Mouse (Mus musculus) midbrain, embryonic 13.5 days (tissue): ENCODE measurements at regions not wholly inside any gene's neighbourhood (a gene's known extent, or its start where the extent isn't known, plus 50 kb on each side); places are given as distances from the start of the nearest gene placed in this dataset.

Source experiments
- ATAC-seq: fragments of 200-750 bp; cut with Nextera tagmentation; 2 replicates; pipeline ENCODE4 v1.8.0; 2017; ENCODE audit warnings: mild to moderate bottlenecking, moderate TSS enrichment, moderate library complexity
- H3K27ac ChIP-seq: fragments of 300-500 bp; sonication (generic); 2 replicates; pipeline ENCODE4 v1.5.1; 2015; ENCODE audit warnings: inconsistent platforms, mild to moderate bottlenecking, moderate library complexity
- H3K27me3 ChIP-seq: fragments of 300-500 bp; sonication (generic); 2 replicates; pipeline ENCODE4 v1.6.1; 2015; ENCODE audit warnings: mild to moderate bottlenecking, inconsistent platforms
- H3K36me3 ChIP-seq: fragments of 300-500 bp; sonication (generic); 2 replicates; pipeline ENCODE4 v1.6.1; 2015; ENCODE audit warnings: mild to moderate bottlenecking, inconsistent platforms
- H3K4me1 ChIP-seq: fragments of 300-500 bp; sonication (generic); replicated peaks from 2 replicates; pipeline ENCODE4 v1.6.1; 2015; ENCODE audit warnings: inconsistent platforms
- H3K4me2 ChIP-seq: fragments of 300-500 bp; sonication (generic); replicated peaks from 2 replicates; pipeline ENCODE4 v1.6.1; 2015; ENCODE audit warnings: moderate library complexity, mild to moderate bottlenecking, inconsistent platforms
- H3K4me3 ChIP-seq: fragments of 300-500 bp; sonication (generic); replicated peaks from 2 replicates; pipeline ENCODE4 v1.5.1; 2015; ENCODE audit warnings: mild to moderate bottlenecking, inconsistent platforms
- H3K9ac ChIP-seq: fragments of 300-500 bp; sonication (generic); replicated peaks from 2 replicates; pipeline ENCODE4 v1.6.1; 2015; ENCODE audit warnings: mild to moderate bottlenecking, inconsistent platforms
- H3K9me3 ChIP-seq: fragments of 300-500 bp; sonication (generic); 2 replicates; pipeline ENCODE4 v1.6.1; 2016; ENCODE audit warnings: mild to moderate bottlenecking, inconsistent platforms
- WGBS: fragments of 180-500 bp; shearing (Covaris S2); methylation state at CpG from one replicate; pipeline ENCODE4 v1.1.7; 2015; 5-methylcytosine and 5-hydroxymethylcytosine counted together

DNA sequence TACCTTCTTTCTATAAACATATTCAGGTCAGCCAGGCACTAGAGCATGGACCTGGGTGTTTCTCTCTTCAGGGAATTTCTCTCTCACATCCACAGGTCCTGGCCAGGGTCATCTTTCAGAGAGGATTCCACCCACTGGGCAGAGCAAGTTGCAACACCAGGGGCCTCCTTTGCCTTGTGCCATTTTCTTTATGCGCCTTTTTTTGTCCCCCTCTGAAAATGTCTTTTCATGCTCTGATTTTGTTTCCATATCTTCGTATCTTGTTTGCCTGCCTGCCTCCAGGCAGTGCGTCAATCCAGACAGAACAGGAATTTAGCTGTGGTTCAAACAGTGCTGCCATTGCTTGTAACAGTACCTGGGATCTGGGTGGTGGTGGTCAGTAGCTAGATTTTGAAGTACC, 125.7 kb upstream of the Pfn2 start:
- Histone ChIP-seq H3K9me3 (no peaks in the 10 kb centered on the region), H3K36me3 (no peaks in the 10 kb centered on the region), H3K4me1 (no peaks in the 10 kb centered on the region), H3K27me3 (no peaks in the 10 kb centered on the region), H3K27ac (no peak overlapping the region), H3K4me3 (no peak overlapping the region), H3K9ac (no peak overlapping the region), H3K4me2 (no peak overlapping the region)
- WGBS = 77% methylated on average over 3 of the region's 3 CpGs
- ATAC-seq = no peak

DNA sequence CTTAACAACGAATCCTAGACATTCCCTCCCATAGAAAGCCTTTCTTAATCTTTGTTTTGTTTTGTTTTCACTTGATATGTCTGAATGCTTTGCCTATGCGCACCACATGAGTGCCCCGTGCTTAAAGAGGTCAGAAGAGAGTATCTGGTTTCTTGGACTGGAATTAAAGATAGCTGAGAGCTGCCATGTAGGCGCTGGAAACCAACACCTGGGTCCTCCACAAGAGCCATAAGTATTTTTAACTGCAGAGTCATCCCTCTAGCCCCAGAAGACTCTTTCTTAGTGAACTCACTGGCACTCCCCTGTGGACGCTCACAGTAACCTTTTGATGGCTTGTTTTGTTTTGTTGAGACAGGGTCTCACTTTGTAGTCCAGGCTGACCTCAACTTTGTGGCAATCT, 127.5 kb upstream of the Pfn2 start:
- Histone ChIP-seq H3K27ac (no peak overlapping the region), H3K36me3 (no peaks in the 10 kb centered on the region), H3K4me2 (no peak overlapping the region), H3K9me3 (no peaks in the 10 kb centered on the region), H3K4me3 (no peak overlapping the region), H3K27me3 (no peaks in the 10 kb centered on the region), H3K4me1 (no peaks in the 10 kb centered on the region), H3K9ac (no peak overlapping the region)
- WGBS = 69% methylated on average over 5 of the region's 5 CpGs
- no peak for ATAC-seq

DNA sequence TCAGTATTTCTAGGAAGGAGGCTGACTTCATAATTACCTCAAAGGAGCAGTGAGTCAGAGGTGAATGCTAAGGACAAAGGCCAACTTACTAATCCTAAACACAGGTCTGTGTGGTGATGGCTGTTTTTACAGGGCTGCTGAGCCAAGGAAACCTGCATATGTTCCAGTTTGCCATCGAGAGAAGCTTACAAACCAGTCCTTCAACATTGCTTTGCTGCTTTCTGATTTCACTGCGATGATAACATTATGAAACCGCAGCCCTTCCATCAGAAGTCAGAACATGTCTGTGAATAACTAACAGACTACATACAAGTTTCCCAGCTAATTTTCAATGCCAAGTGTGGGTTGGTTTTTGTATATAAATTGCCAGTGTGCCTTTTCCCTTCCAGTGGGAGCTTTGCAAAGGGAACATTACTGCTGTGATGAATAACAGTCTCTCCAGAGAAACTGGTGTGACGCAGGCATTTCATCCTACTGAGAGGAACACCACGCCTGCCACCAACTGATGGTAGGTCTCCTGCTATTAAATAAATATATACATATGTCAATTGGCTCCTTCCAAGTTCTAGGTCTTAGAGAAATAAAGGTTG, 128.9 kb upstream of the Pfn2 start:
- 85% methylated on average over 5 of the region's 5 CpGs for WGBS
- H3K27ac ChIP-seq = no peak overlapping the region
- H3K36me3 ChIP-seq = no peaks in the 10 kb centered on the region
- H3K27me3 ChIP-seq = no peaks in the 10 kb centered on the region
- H3K9ac ChIP-seq = no peak overlapping the region
- no peak for ATAC-seq
- H3K4me2 ChIP-seq = no peak overlapping the region
- H3K4me1 ChIP-seq = no peaks in the 10 kb centered on the region
- H3K9me3 ChIP-seq = no peaks in the 10 kb centered on the region
- H3K4me3 ChIP-seq = no peak overlapping the region

DNA sequence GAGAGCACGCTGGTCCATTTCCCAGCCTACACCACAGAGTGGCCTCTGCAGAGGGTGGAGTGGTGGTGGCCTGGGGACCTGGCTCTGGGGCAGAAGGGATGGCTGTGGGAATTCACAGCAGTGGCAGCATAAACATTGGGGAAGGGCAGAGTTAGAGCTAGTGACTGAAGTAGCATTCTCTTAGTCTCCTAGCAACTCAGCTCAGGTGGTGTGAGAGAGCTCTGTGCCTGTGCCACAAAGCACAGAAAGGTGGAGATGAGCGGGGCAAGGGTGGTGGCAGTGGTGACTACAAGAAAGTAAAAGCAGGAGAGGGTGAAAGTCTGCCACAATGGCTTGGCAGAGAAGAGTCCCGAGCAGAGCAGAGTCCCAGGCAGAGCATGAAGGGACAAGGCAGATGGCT, 140.3 kb upstream of the Pfn2 start:
- 83% methylated on average over 3 of the region's 3 CpGs for whole genome bisulfite sequencing
- no peak overlapping the region for H3K4me3 ChIP-seq
- H3K9ac ChIP-seq = no peak overlapping the region
- ATAC-seq = no peak
- H3K36me3 ChIP-seq = no peaks in the 10 kb centered on the region
- H3K4me2 ChIP-seq = no peak overlapping the region
- H3K9me3 ChIP-seq = no peaks in the 10 kb centered on the region
- H3K27me3 ChIP-seq = no peaks in the 10 kb centered on the region
- no peaks in the 10 kb centered on the region for H3K4me1 ChIP-seq
- no peak overlapping the region for H3K27ac ChIP-seq

DNA sequence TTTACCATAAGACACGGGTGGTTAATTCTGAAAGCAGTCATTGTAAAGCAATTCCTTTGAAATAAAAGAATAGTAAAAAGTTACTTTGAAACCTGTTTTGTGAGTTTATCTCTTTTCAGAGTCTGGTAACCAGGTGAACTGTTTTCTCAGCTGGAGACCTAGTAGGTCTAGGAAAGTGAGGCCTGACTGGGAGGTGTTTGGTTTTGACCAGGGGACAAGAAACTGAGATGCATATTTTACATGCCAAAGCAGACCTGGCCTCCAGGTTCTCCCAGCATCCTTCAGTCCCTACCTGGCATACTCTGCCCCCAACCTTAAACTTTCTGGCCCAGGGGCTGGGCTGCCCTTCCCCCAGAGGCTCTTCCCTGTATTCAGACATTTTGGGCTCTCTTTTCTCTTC, 142.9 kb upstream of the Pfn2 start:
- H3K27ac ChIP-seq = no peak overlapping the region
- H3K4me2 ChIP-seq = no peak overlapping the region
- no peak overlapping the region for H3K4me3 ChIP-seq
- ATAC-seq = no peak
- WGBS = 81% methylated on average over 1 of the region's 1 CpGs
- no peaks in the 10 kb centered on the region for H3K4me1 ChIP-seq
- no peaks in the 10 kb centered on the region for H3K36me3 ChIP-seq
- H3K27me3 ChIP-seq = no peaks in the 10 kb centered on the region
- H3K9ac ChIP-seq = no peak overlapping the region
- H3K9me3 ChIP-seq = no peaks in the 10 kb centered on the region

DNA sequence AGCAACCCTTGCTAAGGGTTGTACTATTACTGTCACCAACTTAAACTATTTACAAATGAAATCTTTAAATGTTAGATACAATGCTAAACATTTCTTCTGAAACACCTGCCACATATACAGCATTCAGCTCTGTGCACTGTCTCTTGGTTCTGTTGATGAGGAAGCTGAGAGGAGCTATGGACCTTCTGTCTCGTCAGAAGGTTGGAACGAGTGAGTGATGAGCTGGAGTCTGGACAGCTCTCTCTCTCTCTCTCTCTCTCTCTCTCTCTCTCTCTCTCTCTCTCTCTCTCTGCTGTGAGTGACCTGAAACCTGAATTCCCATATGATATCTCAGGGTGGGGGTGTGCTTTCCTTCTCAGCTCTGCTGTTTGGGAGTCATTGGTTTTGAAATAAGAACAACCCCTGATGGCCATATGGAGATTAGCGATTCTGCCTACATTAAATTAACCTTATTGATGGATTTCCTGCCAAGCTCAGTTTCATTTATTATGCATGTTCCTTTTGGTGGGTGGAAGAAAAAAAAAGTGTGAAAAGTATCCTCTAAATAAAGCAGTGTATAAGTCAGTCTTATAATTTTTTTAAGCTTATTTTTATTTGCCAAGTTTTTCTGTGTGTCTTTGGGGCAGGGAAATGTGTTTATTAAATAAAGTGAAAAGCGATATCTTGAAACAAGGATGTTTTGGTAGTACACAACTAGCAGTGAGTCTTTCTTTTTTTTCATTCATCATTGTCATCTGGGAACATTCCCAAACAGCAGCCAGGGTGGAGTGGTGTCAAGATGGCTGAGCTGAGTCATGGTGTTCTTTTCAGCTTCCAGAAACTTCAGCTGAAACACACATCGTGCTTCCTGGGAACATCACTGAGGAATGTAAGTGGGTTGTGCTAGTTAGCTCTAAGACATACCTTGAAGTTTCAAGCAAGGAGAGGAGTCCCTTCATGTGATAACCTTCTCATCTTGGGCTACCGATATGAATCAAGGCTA, 150.5 kb upstream of the Pfn2 start:
- H3K9ac ChIP-seq = no peak overlapping the region
- H3K9me3 ChIP-seq = no peaks in the 10 kb centered on the region
- peaks cover 11% of the 10 kb centered on the region for H3K4me1 ChIP-seq
- no peaks in the 10 kb centered on the region for H3K27me3 ChIP-seq
- ATAC-seq = no peak
- H3K4me3 ChIP-seq = no peak overlapping the region
- H3K27ac ChIP-seq = no peak overlapping the region
- no peak overlapping the region for H3K4me2 ChIP-seq
- H3K36me3 ChIP-seq = no peaks in the 10 kb centered on the region
- WGBS = 85% methylated on average over 6 of the region's 6 CpGs

DNA sequence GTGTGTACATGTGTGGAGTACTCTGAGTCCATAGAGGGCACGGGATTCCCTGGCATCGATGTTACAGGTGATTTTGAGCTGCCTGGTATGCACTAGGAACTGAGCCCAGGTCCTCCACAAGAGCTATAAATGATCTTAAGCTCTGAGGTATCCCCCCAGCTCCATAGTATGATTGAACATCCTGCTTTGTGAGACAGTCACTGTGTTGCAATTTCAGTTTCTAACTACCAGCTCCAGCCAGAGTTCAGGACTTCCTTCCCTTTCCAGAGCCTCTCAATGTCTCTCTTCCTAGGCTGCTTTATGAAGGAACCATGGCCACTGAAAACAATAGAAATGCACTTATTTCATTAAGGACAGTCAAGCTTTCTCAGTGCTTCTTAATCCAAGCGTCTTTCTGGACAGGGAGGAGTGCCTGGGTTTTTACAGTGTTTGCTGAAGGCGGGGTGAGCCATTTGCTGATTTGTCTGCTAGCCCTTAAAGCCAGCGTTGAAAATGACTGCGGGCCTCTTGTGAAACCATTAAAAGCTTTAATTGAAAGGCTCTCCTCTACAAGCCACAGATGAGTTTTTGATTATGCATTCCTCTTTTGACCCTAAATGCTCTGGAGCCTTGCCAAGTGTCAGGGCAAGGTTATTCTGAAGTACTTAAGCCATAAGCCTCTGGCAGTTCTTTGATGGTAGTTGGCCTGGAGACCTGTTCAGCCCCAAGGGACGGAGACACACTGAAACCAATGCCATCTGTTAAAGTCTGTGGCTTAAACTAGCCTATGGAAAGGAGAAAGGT, 155.1 kb upstream of the Pfn2 start:
- no peaks in the 10 kb centered on the region for H3K9me3 ChIP-seq
- 34% methylated on average over 7 of the region's 7 CpGs for WGBS
- peak overlapping the region; percentile 21; the same call in 1 of the 2 replicates for H3K27ac ChIP-seq
- ATAC-seq = peak; percentile 78
- no peak overlapping the region for H3K9ac ChIP-seq
- no peaks in the 10 kb centered on the region for H3K36me3 ChIP-seq
- H3K4me1 ChIP-seq = peaks cover 12% of the 10 kb centered on the region
- no peaks in the 10 kb centered on the region for H3K27me3 ChIP-seq
- no peak overlapping the region for H3K4me2 ChIP-seq
- no peak overlapping the region for H3K4me3 ChIP-seq

DNA sequence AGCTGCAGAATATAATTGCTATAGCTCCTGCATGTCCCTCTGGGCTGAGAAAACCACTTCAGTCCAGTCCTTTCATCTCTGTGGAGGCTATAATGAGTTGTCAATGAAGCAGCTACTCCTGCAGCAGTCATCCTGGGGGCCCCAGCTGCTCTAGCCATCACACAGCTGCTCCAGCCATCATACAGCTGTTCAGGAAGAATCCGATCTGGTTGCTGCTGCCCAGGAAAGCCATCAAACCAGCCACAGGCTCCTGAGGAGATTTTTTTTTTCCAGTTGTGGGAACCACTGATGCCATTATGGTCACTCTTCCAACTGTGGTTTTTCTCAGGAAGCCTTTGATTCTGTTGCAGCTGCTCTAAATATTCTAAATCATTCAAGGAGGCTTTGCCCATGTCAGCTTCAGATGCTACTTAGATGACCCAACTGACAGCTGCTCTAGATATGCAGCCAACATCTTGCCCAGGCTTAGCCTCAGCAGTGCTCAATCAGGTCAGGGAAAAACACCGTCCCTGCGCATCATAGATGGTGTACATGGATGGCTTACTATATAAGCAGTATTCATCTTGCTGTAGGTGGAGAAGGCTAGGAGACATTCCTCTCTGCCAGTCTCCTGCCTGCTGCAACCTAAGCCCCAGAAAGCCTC, 177.0 kb upstream of the Pfn2 start:
- H3K9me3 ChIP-seq = no peaks in the 10 kb centered on the region
- 75% methylated on average over 3 of the region's 3 CpGs for WGBS
- H3K27ac ChIP-seq = no peak overlapping the region
- no peak overlapping the region for H3K4me3 ChIP-seq
- no peaks in the 10 kb centered on the region for H3K36me3 ChIP-seq
- H3K4me1 ChIP-seq = 0 out of 2 replicates have a peak, but pooled peaks cover 3% of the 10 kb centered on the region
- ATAC-seq = no peak
- H3K4me2 ChIP-seq = no peak overlapping the region
- no peaks in the 10 kb centered on the region for H3K27me3 ChIP-seq
- no peak overlapping the region for H3K9ac ChIP-seq

DNA sequence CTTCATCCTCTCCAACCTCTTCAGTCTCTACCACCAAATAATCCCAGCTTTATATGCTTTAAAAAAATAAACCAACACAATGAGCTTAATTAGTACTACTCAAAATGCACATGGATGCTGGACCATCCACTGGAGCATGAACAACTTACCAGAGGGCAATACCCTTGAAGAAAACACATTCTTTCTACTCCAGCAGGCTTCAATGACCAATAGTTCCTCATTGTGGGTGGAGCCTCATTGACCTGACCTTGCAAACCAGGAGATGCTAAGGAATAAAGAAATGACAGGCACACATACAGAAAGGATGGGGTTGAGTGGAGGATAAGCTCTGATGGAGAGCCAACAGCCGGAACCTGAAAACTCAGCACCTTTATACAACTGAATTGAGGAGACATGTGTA, 201.7 kb upstream of the Pfn2 start:
- Histone ChIP-seq H3K4me3 (no peak overlapping the region), H3K9ac (no peak overlapping the region), H3K4me1 (no peaks in the 10 kb centered on the region), H3K4me2 (no peak overlapping the region), H3K27me3 (no peaks in the 10 kb centered on the region), H3K9me3 (no peaks in the 10 kb centered on the region), H3K36me3 (no peaks in the 10 kb centered on the region), H3K27ac (no peak overlapping the region)
- 79% methylated on average over 1 of the region's 1 CpGs for WGBS
- ATAC-seq = no peak

DNA sequence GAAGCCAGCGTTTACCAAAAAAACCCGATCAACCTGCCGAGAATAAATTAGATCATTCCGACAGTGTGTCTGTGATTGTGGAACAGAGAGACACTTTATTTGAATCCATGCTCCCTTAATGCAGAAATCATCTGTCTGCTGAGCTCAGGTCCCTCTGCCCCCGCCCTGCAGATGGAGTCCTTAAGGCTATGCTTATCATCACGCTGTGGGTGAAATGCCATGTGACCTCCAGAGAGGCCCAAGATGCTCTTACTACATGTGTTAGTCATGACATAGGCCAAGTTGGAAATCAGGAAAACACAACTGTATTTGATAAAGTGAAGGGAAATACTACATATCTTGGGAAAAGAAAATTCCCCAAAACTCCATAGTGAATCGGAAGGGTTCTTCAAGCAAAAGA, 206.8 kb upstream of the Pfn2 start:
- WGBS = 90% methylated on average over 7 of the region's 7 CpGs
- no peak overlapping the region for H3K9ac ChIP-seq
- no peaks in the 10 kb centered on the region for H3K27me3 ChIP-seq
- no peak overlapping the region for H3K27ac ChIP-seq
- no peak for ATAC-seq
- H3K36me3 ChIP-seq = no peaks in the 10 kb centered on the region
- no peaks in the 10 kb centered on the region for H3K4me1 ChIP-seq
- no peak overlapping the region for H3K4me3 ChIP-seq
- H3K9me3 ChIP-seq = no peaks in the 10 kb centered on the region
- H3K4me2 ChIP-seq = no peak overlapping the region

DNA sequence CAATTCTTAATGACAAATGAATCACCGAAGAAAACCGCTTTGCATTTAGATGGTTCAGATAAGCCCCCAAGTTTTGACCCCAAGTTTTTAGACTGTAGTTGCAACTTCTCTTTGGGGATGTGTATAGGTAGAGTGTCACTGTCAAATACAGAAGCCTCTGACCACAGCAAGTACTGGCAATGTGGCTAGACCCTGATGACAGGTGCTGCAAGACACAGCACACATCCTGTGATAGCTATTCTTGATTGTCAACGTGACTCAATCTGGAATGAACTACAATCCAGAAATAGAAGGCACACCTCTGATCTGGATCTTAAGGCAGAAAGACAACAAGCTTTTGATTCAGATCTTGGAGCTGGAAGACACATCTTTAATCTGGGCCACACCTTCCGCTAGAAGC, 207.3 kb upstream of the Pfn2 start:
- no peaks in the 10 kb centered on the region for H3K27me3 ChIP-seq
- H3K27ac ChIP-seq = no peak overlapping the region
- H3K9ac ChIP-seq = no peak overlapping the region
- ATAC-seq = no peak
- no peaks in the 10 kb centered on the region for H3K9me3 ChIP-seq
- H3K4me3 ChIP-seq = no peak overlapping the region
- no peaks in the 10 kb centered on the region for H3K36me3 ChIP-seq
- H3K4me1 ChIP-seq = no peaks in the 10 kb centered on the region
- WGBS = 95% methylated on average over 4 of the region's 4 CpGs
- no peak overlapping the region for H3K4me2 ChIP-seq
